ENCODE assay signal across 8 mouse cellular contexts in the genomic region with DNA sequence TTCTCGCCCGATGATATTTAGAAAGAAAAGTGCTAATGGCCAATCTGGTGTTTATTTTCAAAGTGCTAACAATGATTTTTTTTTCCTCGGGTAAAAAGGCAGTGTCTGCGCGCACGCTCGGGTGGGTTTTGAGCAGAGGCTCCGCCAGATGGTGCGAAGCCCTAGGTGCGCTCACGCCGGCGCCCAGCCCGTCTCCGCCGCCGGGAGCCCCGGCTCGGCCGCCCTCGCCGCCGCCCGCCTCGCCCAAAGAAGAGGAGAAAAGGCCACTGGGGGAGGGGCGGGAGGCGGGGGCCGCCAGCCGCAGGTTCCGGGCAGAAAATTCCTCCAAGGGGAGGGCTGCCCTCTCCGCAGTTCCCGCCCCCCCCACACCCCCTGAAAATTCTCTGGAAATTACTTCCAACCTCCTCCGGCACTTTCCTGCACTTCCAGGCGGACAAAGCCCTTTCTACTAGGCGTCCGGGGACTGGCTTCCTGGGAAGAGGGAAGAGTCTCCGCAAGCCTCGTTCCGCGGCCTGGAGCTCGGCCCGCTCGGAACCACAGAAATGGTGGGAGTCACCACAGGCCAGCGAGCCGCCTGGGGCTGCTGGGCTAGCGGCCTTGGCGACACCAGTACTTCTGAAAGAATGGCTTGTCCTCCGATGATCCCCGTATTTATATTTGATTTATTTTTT. TPM values are rescaled to one million over a fixed set of nuclear protein-coding genes. Genes with fewer than 3 reads are reported as not detected.
DNase-seq lines count a peak whose midpoint lies in the region; ATAC-seq and TF ChIP-seq lines count a peak whose summit lies in the region.

No protein-coding gene starts in this region.

- peak overlapping the region; percentile 30 for H3K4me3 ChIP-seq in lung, embryonic 15.5 days
- H3K4me3 ChIP-seq in embryonic facial prominence, embryonic 15.5 days (replicated peaks), result peak overlapping the region; percentile 67
- H3K4me3 ChIP-seq in hindbrain, embryonic 11.5 days (ENCODE audit: low read depth, low read length), result peak overlapping the region; percentile 91
- peak overlapping the region; percentile 78 for H3K4me3 ChIP-seq in midbrain, embryonic 13.5 days (replicated peaks)
- H3K4me3 ChIP-seq in thymus, adult 2 months (ENCODE audit: control insufficient read depth, insufficient read depth, low read length), result no peak overlapping the region

- ATAC-seq in lung, embryonic 15.5 days (ENCODE audit: borderline replicate concordance, extremely low read depth, low FRiP score, low TSS enrichment), result no peak
- no peak for ATAC-seq in embryonic facial prominence, embryonic 15.5 days (ENCODE audit: insufficient number of reproducible peaks, low FRiP score, low TSS enrichment, low read depth)
- ATAC-seq in hindbrain, embryonic 11.5 days (ENCODE audit: low FRiP score), result no peak
- no peak for ATAC-seq in midbrain, embryonic 13.5 days

- H3K27me3 ChIP-seq in lung, embryonic 15.5 days, result peaks cover 98% of the 10 kb centered on the region
- peaks cover 52% of the 10 kb centered on the region for H3K27me3 ChIP-seq in embryonic facial prominence, embryonic 15.5 days
- peaks cover 11% of the 10 kb centered on the region for H3K27me3 ChIP-seq in hindbrain, embryonic 11.5 days (ENCODE audit: control insufficient read depth, insufficient read depth, low read length)
- peaks cover 35% of the 10 kb centered on the region for H3K27me3 ChIP-seq in midbrain, embryonic 13.5 days
- peaks cover 42% of the 10 kb centered on the region for H3K27me3 ChIP-seq in thymus, adult 2 months (ENCODE audit: control insufficient read depth, insufficient read depth, low read length)

- H3K36me3 ChIP-seq in lung, embryonic 15.5 days, result no peaks in the 10 kb centered on the region
- no peaks in the 10 kb centered on the region for H3K36me3 ChIP-seq in embryonic facial prominence, embryonic 15.5 days
- no peaks in the 10 kb centered on the region for H3K36me3 ChIP-seq in hindbrain, embryonic 11.5 days (ENCODE audit: control insufficient read depth, insufficient read depth, low read length)
- H3K36me3 ChIP-seq in midbrain, embryonic 13.5 days, result 0 out of 2 replicates have a peak, but pooled peaks cover 2% of the 10 kb centered on the region
- H3K36me3 ChIP-seq in thymus, adult 2 months (ENCODE audit: control insufficient read depth, insufficient read depth, low read length), result no peaks in the 10 kb centered on the region

- peaks cover 39% of the 10 kb centered on the region for H3K4me1 ChIP-seq in lung, embryonic 15.5 days
- peaks cover 40% of the 10 kb centered on the region for H3K4me1 ChIP-seq in embryonic facial prominence, embryonic 15.5 days
- peaks cover 15% of the 10 kb centered on the region; the same call in 1 of the 2 replicates for H3K4me1 ChIP-seq in hindbrain, embryonic 11.5 days (replicated peaks; ENCODE audit: control insufficient read depth, insufficient read depth, low read length)
- peaks cover 61% of the 10 kb centered on the region for H3K4me1 ChIP-seq in midbrain, embryonic 13.5 days (replicated peaks)
- peaks cover 20% of the 10 kb centered on the region for H3K4me1 ChIP-seq in thymus, adult 2 months (replicated peaks; ENCODE audit: control insufficient read depth, insufficient read depth, low read length)

- no peak for TF ChIP-seq POLR2A in thymus, adult 2 months (IDR thresholded peaks at IDR 0.05; ENCODE audit: control insufficient read depth, extremely low read depth, insufficient read depth, low read length, poor library complexity)

- TF ChIP-seq CTCF in thymus, adult 2 months (IDR thresholded peaks at IDR 0.05; ENCODE audit: borderline replicate concordance, control insufficient read depth, extremely low read depth, insufficient read depth, low read length, poor library complexity), result no peak

- WGBS in lung, embryonic 15.5 days, result 1% methylated on average over 46 of the region's 49 CpGs
- WGBS in embryonic facial prominence, embryonic 15.5 days, result 2% methylated on average over 47 of the region's 49 CpGs
- WGBS in hindbrain, embryonic 11.5 days, result under 1% methylated on average over 43 of the region's 49 CpGs
- WGBS in midbrain, embryonic 13.5 days, result under 1% methylated on average over 42 of the region's 49 CpGs
- 4% methylated on average over 49 of the region's 49 CpGs for WGBS in thymus, adult 2 months

- H3K9me3 ChIP-seq in lung, embryonic 15.5 days, result no peaks in the 10 kb centered on the region
- no peaks in the 10 kb centered on the region for H3K9me3 ChIP-seq in embryonic facial prominence, embryonic 15.5 days (replicated peaks)
- no peaks in the 10 kb centered on the region for H3K9me3 ChIP-seq in hindbrain, embryonic 11.5 days (ENCODE audit: control insufficient read depth, low read length)
- no peaks in the 10 kb centered on the region for H3K9me3 ChIP-seq in midbrain, embryonic 13.5 days

- DNase-seq in lung, postnatal 25 days (ENCODE audit: low spot score), result no peak
- DNase-seq in hindbrain, embryonic 11.5 days (ENCODE audit: low spot score), result peak; percentile 71
- no peak for DNase-seq in left cerebral cortex, adult 9 months (ENCODE audit: low spot score in 2 of 2)
- no peak for DNase-seq in urinary bladder, postnatal 14 days (ENCODE audit: low spot score)
- DNase-seq in thymus, adult 2 months, result no peak

- no peak overlapping the region for H3K27ac ChIP-seq in lung, embryonic 15.5 days
- peak overlapping the region; percentile 35 for H3K27ac ChIP-seq in embryonic facial prominence, embryonic 15.5 days (replicated peaks)
- H3K27ac ChIP-seq in hindbrain, embryonic 11.5 days (ENCODE audit: low read depth, low read length), result peak overlapping the region; percentile 90
- H3K27ac ChIP-seq in midbrain, embryonic 13.5 days, result peak overlapping the region; percentile 98
- H3K27ac ChIP-seq in thymus, adult 2 months (ENCODE audit: control insufficient read depth, insufficient read depth, low read length), result no peak overlapping the region

- peak overlapping the region; percentile 52 for H3K4me2 ChIP-seq in lung, embryonic 15.5 days
- peak overlapping the region; percentile 92 for H3K4me2 ChIP-seq in embryonic facial prominence, embryonic 15.5 days (replicated peaks)
- peak overlapping the region; percentile 91 for H3K4me2 ChIP-seq in hindbrain, embryonic 11.5 days (replicated peaks; ENCODE audit: low read depth, low read length)
- H3K4me2 ChIP-seq in midbrain, embryonic 13.5 days (replicated peaks), result peak overlapping the region; percentile 77

- no peak overlapping the region for H3K9ac ChIP-seq in lung, embryonic 15.5 days
- peak overlapping the region; percentile 39 for H3K9ac ChIP-seq in embryonic facial prominence, embryonic 15.5 days
- H3K9ac ChIP-seq in hindbrain, embryonic 11.5 days (ENCODE audit: low read depth, low read length), result peak overlapping the region; percentile 90
- H3K9ac ChIP-seq in midbrain, embryonic 13.5 days (replicated peaks), result peak overlapping the region; percentile 87

RNA-seq across cellular contexts. Expression of gene Ebf3, which starts 4.0 kb away (rescaled TPM):
- 0.12 and 0.28 TPM in 2 replicates for polyA plus RNA-seq in lung, embryonic 15.5 days (2015; fragmentation: Nextera tagmentation; extraction: Ambion mirVana)
- 6.4 and 6.7 TPM in 2 replicates for polyA plus RNA-seq in embryonic facial prominence, embryonic 15.5 days (2015; fragmentation: Nextera tagmentation; extraction: Ambion mirVana)
- 14.0 and 15.9 TPM in 2 replicates for polyA plus RNA-seq in hindbrain, embryonic 11.5 days (2014; fragmentation: Nextera tagmentation; extraction: Ambion mirVana)
- 18.1 and 18.2 TPM in 2 replicates for polyA plus RNA-seq in midbrain, embryonic 13.5 days (2015; fragmentation: Nextera tagmentation; extraction: Ambion mirVana)
- 1.7 and 2.1 TPM in 2 replicates for polyA plus RNA-seq in thymus, adult 2 months (2012; rRNA removed)

Comparison
In these comparisons a context has a peak if more than half of its experiments do, and no peak if none do; other contexts are left out.
1. H3K27ac ChIP-seq: peak in embryonic facial prominence, embryonic 15.5 days (single experiment), hindbrain, embryonic 11.5 days (single experiment) and midbrain, embryonic 13.5 days (single experiment); none in lung, embryonic 15.5 days (single experiment) and thymus, adult 2 months (single experiment).
2. Peak in every context shown above with its lines, with median percentiles within 50 percentile points of each other: H3K4me2 ChIP-seq.